ENCODE assay signal across 8 mouse cellular contexts in genomic region chr17:83545756-83546742, GRCm38 (mm10). TPM values are rescaled to one million over a fixed set of nuclear protein-coding genes. Genes with fewer than 3 reads are reported as not detected.
DNase-seq lines count a peak whose midpoint lies in the region; ATAC-seq lines count a peak whose summit lies in the region.

No protein-coding gene starts in this region.

- peak overlapping the region; percentile 48 for H3K4me2 ChIP-seq in hindbrain, embryonic 16.5 days (ENCODE audit: low read length)
- peak overlapping the region; percentile 42 for H3K4me2 ChIP-seq in midbrain, embryonic 15.5 days

- peaks cover 31% of the 10 kb centered on the region for H3K4me1 ChIP-seq in embryonic facial prominence, embryonic 10.5 days
- peaks cover 22% of the 10 kb centered on the region for H3K4me1 ChIP-seq in hindbrain, embryonic 16.5 days (ENCODE audit: control insufficient read depth, insufficient read depth, low read depth, low read length)
- H3K4me1 ChIP-seq in midbrain, embryonic 15.5 days, result peaks cover 33% of the 10 kb centered on the region

- WGBS in embryonic facial prominence, embryonic 10.5 days, result 9% methylated on average over 35 of the region's 35 CpGs
- 5% methylated on average over 35 of the region's 35 CpGs for WGBS in hindbrain, embryonic 16.5 days
- 4% methylated on average over 35 of the region's 35 CpGs for WGBS in midbrain, embryonic 15.5 days

- ATAC-seq in hindbrain, embryonic 16.5 days, result peak; percentile 76
- ATAC-seq in midbrain, embryonic 15.5 days (replicated peaks), result peak; percentile 64

- H3K9me3 ChIP-seq in embryonic facial prominence, embryonic 10.5 days, result no peaks in the 10 kb centered on the region
- no peaks in the 10 kb centered on the region for H3K9me3 ChIP-seq in hindbrain, embryonic 16.5 days (ENCODE audit: control insufficient read depth, low read length)
- H3K9me3 ChIP-seq in midbrain, embryonic 15.5 days, result no peaks in the 10 kb centered on the region

- no peak overlapping the region for H3K27ac ChIP-seq in embryonic facial prominence, embryonic 10.5 days (replicated peaks)
- H3K27ac ChIP-seq in hindbrain, embryonic 16.5 days (ENCODE audit: low read depth, low read length), result peak overlapping the region; percentile 26
- peak overlapping the region; percentile 45 for H3K27ac ChIP-seq in midbrain, embryonic 15.5 days

- H3K9ac ChIP-seq in hindbrain, embryonic 16.5 days (ENCODE audit: low read depth, low read length), result no peak overlapping the region
- H3K9ac ChIP-seq in midbrain, embryonic 15.5 days, result peak overlapping the region; percentile 16; the same call in 1 of the 2 replicates

- H3K27me3 ChIP-seq in embryonic facial prominence, embryonic 10.5 days (replicated peaks; ENCODE audit: low read depth, poor library complexity, severe bottlenecking), result peaks cover 71% of the 10 kb centered on the region
- no peaks in the 10 kb centered on the region for H3K27me3 ChIP-seq in hindbrain, embryonic 16.5 days (replicated peaks; ENCODE audit: control insufficient read depth, insufficient read depth, low read length)
- peaks cover 8% of the 10 kb centered on the region; the same call in 1 of the 2 replicates for H3K27me3 ChIP-seq in midbrain, embryonic 15.5 days (replicated peaks)

- DNase-seq in heart, adult 18-20 months, result peak; percentile 2 to 34
- DNase-seq in heart, adult 11 months, result no peak
- peak; percentile 31 for DNase-seq in CD4-positive, CD25-positive, alpha-beta regulatory T cell, adult 2 months (ENCODE audit: low read depth, low spot score)
- peak; percentile 48 for DNase-seq in embryonic facial prominence, embryonic 10.5 days (ENCODE audit: low spot score)
- DNase-seq in c-Kit-positive CD71-positive TER-119-positive erythroid progenitor cells, embryonic 14.5 days (ENCODE audit: low spot score), result no peak
- no peak for DNase-seq in gastrocnemius, postnatal 4 days (ENCODE audit: low spot score in 2 of 2)

- H3K4me3 ChIP-seq in embryonic facial prominence, embryonic 10.5 days, result peak overlapping the region; percentile 48
- H3K4me3 ChIP-seq in hindbrain, embryonic 16.5 days (ENCODE audit: low read length), result peak overlapping the region; percentile 8
- peak overlapping the region; percentile 20; the same call in 1 of the 2 replicates for H3K4me3 ChIP-seq in midbrain, embryonic 15.5 days

- H3K36me3 ChIP-seq in embryonic facial prominence, embryonic 10.5 days (replicated peaks), result no peaks in the 10 kb centered on the region
- H3K36me3 ChIP-seq in hindbrain, embryonic 16.5 days (ENCODE audit: control insufficient read depth, insufficient read depth, low read length), result no peaks in the 10 kb centered on the region
- H3K36me3 ChIP-seq in midbrain, embryonic 15.5 days (replicated peaks), result no peaks in the 10 kb centered on the region

RNA-seq across cellular contexts. Expression of gene Cox7a2l, which starts 28.9 kb away (rescaled TPM):
- 100 to 1,000 TPM; 309 to 336 TPM for total RNA-seq in heart, adult 18-20 months (2021)
- polyA plus RNA-seq in embryonic facial prominence, embryonic 10.5 days (2016; fragmentation: Nextera tagmentation; extraction: Ambion mirVana), result 118 and 125 TPM in 2 replicates
- polyA plus RNA-seq in hindbrain, embryonic 16.5 days (2015; fragmentation: Nextera tagmentation; extraction: Ambion mirVana), result 197 and 227 TPM in 2 replicates
- 172 and 176 TPM in 2 replicates for polyA plus RNA-seq in midbrain, embryonic 15.5 days (2015; fragmentation: Nextera tagmentation; extraction: Ambion mirVana)
- total RNA-seq in gastrocnemius, postnatal 4 days (2021), result 100 to 1,000 TPM; 176 to 192 TPM

Comparison
In these comparisons a context has a peak if more than half of its experiments do, and no peak if none do; other contexts are left out.
1. DNase-seq: peak in heart, adult 18-20 months (2 of 2), CD4-positive, CD25-positive, alpha-beta regulatory T cell, adult 2 months (single experiment) and embryonic facial prominence, embryonic 10.5 days (single experiment); none in heart, adult 11 months (single experiment), c-Kit-positive CD71-positive TER-119-positive erythroid progenitor cells, embryonic 14.5 days (single experiment) and gastrocnemius, postnatal 4 days (0 of 2).
2. Peak in every context shown above with its lines, with median percentiles within 50 percentile points of each other: H3K4me3 ChIP-seq.